Mouse (Mus musculus) liver, postnatal 0 days (tissue): Measurements from ENCODE around the gene Mcu.

Source experiments
- CTCF ChIP-seq: sonication (generic); IDR thresholded peaks from 2 replicates; pipeline ENCODE4 v1.5.1; 2016; ENCODE audit warnings: antibody characterized with exemption, low read depth
- EP300 ChIP-seq: IDR thresholded peaks from 2 replicates; pipeline ENCODE4 v1.6.1; 2016; ENCODE audit warnings: antibody characterized with exemption, low read depth, mild to moderate bottlenecking

DNA sequence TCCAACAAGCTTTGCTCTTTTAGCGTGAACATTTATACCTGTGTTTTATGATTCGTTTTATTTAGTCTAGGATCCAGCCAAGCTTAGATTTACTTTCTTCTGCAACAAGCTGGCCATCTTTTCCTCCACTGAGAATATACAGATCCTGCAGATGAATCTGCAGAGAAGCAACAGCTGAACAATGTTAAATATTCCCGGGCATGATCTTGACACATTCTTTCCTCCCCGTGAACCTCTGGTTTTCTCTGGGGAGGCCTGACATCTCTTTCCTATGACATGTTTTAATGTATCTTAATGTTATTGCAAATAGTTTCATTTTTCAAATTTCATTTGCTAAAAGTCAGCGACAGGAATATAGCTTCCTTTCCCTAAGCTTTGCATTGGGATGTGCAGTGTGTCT is 109.8 kb downstream of the Mcu start:
- TF ChIP-seq EP300: no peak
- TF ChIP-seq CTCF: no peak
